Mouse (Mus musculus): ENCODE results near the gene Lrrc8c. TPM values are rescaled to one million over a fixed set of nuclear protein-coding genes. Genes with fewer than 3 reads are reported as not detected.

Lrrc8c gene
- polyA plus RNA-seq (2014; fragmentation: Illumina TruSeq; extraction: RNeasy Lipid Tissue Mini Kit (QIAGEN cat#74804); ENCODE audit: low read depth, low replicate concordance): 6.1 TPM

DNA sequence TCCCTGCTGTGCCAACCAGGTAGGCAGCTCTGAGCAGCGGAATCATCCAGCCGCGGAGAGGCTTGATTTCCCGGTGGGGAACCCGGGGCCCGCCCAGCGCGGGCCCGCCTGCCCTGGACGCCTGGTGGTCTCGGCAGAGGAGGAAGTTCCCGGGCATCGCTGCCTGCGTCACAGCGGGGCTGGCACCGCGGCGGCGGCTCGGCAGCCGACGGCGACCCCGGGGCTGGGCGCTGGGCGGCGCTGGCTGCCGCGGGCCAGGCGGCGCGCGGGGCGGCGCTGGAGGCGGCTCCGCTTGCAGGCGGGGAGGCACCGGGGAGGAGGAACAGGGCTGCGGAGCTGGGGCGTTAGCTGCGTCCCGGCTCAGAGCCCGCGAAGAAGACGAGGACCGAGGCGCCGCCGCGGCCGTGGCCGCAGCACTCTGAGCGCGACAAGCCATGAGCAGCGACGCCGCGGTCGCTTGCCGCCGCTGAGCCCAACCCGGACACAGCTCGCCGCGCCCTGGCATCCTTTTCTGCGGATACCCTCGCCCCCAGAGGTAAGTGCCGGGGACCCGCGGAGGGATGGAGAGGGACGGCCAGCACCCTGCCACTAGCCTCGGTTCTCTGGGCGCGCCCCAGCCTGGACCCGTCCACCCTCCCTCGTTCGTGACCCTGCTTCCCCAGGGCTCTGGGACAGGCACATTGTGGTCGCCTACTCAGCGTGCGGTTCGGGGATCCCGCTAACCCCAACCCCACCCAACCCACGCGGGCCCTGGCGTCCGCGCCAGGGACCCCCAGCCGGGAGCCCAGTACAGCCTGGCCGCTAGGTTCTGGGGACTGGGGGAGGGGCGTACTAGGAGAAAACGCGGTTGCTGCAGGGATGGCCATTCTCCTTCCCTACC, at the start of gene Lrrc8c:
Gene Lrrc8c, plus strand, starts transcription at position 293 of the 880 bp plus-strand sequence.

Other genes with a start within 250 kb of the Lrrc8c start
- 0.13 TPM for gene Gm43302, start 225.7 kb upstream of the Lrrc8c start, polyA plus RNA-seq (2014; fragmentation: Illumina TruSeq; extraction: RNeasy Lipid Tissue Mini Kit (QIAGEN cat#74804); ENCODE audit: low read depth, low replicate concordance)
- 2.0 TPM for gene Gbp6, start 225.7 kb upstream of the Lrrc8c start, polyA plus RNA-seq (2014; fragmentation: Illumina TruSeq; extraction: RNeasy Lipid Tissue Mini Kit (QIAGEN cat#74804); ENCODE audit: low read depth, low replicate concordance)
- 185 TPM for gene Lrrc8b, start 103.6 kb upstream of the Lrrc8c start, polyA plus RNA-seq (2014; fragmentation: Illumina TruSeq; extraction: RNeasy Lipid Tissue Mini Kit (QIAGEN cat#74804); ENCODE audit: low read depth, low replicate concordance)
- gene Lrrc8d, start 180.6 kb downstream of the Lrrc8c start, polyA plus RNA-seq (2014; fragmentation: Illumina TruSeq; extraction: RNeasy Lipid Tissue Mini Kit (QIAGEN cat#74804); ENCODE audit: low read depth, low replicate concordance): 5.2 TPM